Mouse (Mus musculus): ENCODE measurements around the gene Phlda3.

- TF ChIP-seq CTCF (IDR thresholded peaks at IDR 0.05; ENCODE audit: control insufficient read depth, insufficient read depth, low read length) (no peak), POLR2A (IDR thresholded peaks at IDR 0.05; ENCODE audit: borderline replicate concordance, control insufficient read depth, low read depth, low read length) (peak; percentile 38; the same call in 1 of the 2 replicates)
These were observed at the start of gene Phlda3 for GRCm38 (mm10) chr1:135765645-135766591.
